Mouse (Mus musculus) intestine, embryonic 16.5 days (tissue): ENCODE data around the gene Arhgef5. TPM values are rescaled to one million over a fixed set of nuclear protein-coding genes. Genes with fewer than 3 reads are reported as not detected.
"Not testable (repeated sequence)": the region's sequence is repeated elsewhere in the genome, so short reads cannot be mapped to it uniquely, and the experiment has no call there.

ENCODE experiments used
- ATAC-seq: fragments of 200-750 bp; cut with Nextera tagmentation; 2 replicates; pipeline ENCODE4 v1.8.0; 2017; ENCODE audit warnings: moderate TSS enrichment, moderate library complexity
- H3K27ac ChIP-seq: fragments of 300-500 bp; sonication (generic); 2 replicates; pipeline ENCODE4 v1.5.1; 2014; ENCODE audit warnings: mild to moderate bottlenecking, low read length
- H3K27me3 ChIP-seq: fragments of 300-500 bp; sonication (generic); replicated peaks from 2 replicates; pipeline ENCODE4 v1.6.1; 2014; ENCODE audit warnings: low read length, control low read depth, mixed read lengths; ENCODE audit not compliant: control insufficient read depth, insufficient read depth
- H3K36me3 ChIP-seq: fragments of 300-500 bp; sonication (generic); 2 replicates; pipeline ENCODE4 v1.6.1; 2014; ENCODE audit warnings: low read length, control low read depth; ENCODE audit not compliant: control insufficient read depth, insufficient read depth
- H3K4me1 ChIP-seq: fragments of 300-500 bp; sonication (generic); 2 replicates; pipeline ENCODE4 v1.6.1; 2014; ENCODE audit warnings: low read length, control low read depth, mixed read lengths; ENCODE audit not compliant: control insufficient read depth, insufficient read depth
- H3K4me2 ChIP-seq: fragments of 300-500 bp; sonication (generic); 2 replicates; pipeline ENCODE4 v1.6.1; 2014; ENCODE audit warnings: low read depth, low read length, control low read depth
- H3K4me3 ChIP-seq: fragments of 300-500 bp; sonication (generic); 2 replicates; pipeline ENCODE4 v1.5.1; 2014; ENCODE audit warnings: mild to moderate bottlenecking, low read length
- H3K9ac ChIP-seq: fragments of 300-500 bp; sonication (generic); 2 replicates; pipeline ENCODE4 v1.6.1; 2014; ENCODE audit warnings: low read depth, low read length
- H3K9me3 ChIP-seq: fragments of 300-500 bp; sonication (generic); 2 replicates; pipeline ENCODE4 v1.6.1; 2016; ENCODE audit warnings: low read length, control low read depth; ENCODE audit not compliant: control insufficient read depth
- WGBS: fragments of 180-500 bp; shearing (Covaris S2); extraction: QIAGEN DNeasy Blood & Tissue Kit; methylation state at CpG from one replicate; pipeline ENCODE4 v1.1.7; 2014; 5-methylcytosine and 5-hydroxymethylcytosine counted together
- polyA plus RNA-seq: library from polyadenylated mRNA; unstranded; fragments of >200 nt; fragmentation: Nextera tagmentation; extraction: Ambion mirVana; gene quantifications from 2 replicates; pipeline ENCODE4 v1.2.1, GENCODE M21; 2015

Gene Arhgef5
- 20.0 and 20.7 TPM in 2 replicates for polyA plus RNA-seq

DNA sequence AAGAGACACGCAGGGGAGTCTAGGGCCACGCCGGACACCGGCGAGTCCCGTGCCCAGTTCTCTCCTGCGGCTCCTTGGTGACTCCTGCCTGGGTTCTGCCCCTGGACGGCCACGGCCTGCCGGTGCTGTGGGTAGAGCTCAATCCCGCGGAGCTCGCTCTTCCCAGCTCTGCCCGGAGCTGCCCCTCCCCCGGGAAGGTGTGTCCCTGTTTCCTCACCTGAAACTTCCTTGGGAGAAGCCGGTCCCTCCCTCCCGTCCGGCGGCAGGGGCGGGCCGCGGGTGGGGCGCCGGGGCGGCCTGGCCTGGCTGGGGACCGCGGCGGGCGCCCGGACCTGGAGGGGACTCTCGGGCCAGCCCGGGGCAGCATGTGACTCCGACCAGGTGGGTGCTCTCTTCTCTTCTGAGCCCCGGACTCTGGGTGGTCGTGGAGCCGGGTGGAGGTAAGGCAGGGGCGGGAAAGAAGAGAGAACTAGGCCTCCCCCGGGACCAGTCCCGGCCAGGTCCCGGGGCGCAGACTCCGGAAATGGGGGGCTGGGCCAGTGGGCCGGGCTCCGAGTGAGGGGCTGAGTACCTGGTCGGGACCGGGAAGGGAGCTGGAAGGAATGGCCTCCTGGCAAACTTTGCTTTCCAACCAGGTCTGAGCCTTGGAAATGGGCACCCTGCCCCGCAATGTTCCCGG lies at the start of gene Arhgef5:
Gene Arhgef5 (plus strand): TSS at position 220 of the 679 bp plus-strand sequence.
- Histone ChIP-seq H3K9me3 (no peaks in the 10 kb centered on the region), H3K27me3 (no peaks in the 10 kb centered on the region), H3K4me3 (peak within 1 kb of the TSS; percentile 78), H3K4me2 (peak within 1 kb of the TSS; percentile 81), H3K36me3 (0 out of 2 replicates have a peak, but pooled peaks cover 2% of the 10 kb centered on the region), H3K4me1 (peaks cover 13% of the 10 kb centered on the region), H3K9ac (peak within 1 kb of the TSS; percentile 90), H3K27ac (peak within 1 kb of the TSS; percentile 76)
- peak; percentile 96 for ATAC-seq
- WGBS = under 1% methylated on average over 48 of the region's 48 CpGs

DNA sequence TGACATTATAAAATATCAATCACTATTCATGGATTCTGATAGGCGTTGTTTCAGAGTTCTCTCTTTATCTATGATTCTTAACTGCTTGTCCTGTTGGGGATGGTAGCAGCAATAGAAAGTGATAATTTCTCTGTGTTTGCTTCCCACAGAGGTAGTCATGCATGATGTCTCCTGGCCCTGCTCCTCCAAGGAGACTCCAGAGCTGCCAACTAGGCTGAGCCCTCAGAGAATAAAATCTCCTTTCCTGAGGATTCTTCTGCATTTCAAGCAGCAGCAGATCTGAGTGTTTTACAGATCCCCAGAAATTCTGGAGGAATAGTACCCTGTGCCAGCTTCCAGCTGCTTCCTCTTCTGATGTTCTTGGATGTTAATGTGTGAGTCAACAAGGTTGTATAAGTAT lies 34.1 kb upstream of the Arhgef5 start, which contains the start of gene Olfr47:
Gene Olfr47 (plus strand): TSS at position 275 of the 400 bp plus-strand sequence.
- not testable (repeated sequence) for H3K4me3 ChIP-seq

DNA sequence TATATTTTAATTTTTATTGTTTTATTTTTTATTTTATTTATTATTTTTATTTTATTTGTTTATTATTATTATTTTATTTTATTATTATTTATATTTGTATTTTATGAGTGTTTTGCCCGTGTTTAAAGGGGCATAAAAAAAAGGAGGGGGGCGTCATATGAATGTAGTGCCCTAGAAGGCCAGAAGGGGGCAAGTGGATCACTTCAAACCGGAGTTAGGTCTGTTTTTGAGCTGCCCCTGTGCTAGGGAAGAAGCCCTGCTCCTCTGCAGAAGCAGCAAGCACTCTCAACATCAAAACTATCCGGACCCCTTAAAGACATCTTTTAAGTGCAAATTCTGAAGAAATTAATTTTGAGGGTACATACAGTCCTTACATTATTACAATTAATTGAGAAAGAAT lies 23.3 kb upstream of the Arhgef5 start:
- H3K4me3 ChIP-seq = no peak overlapping the region
- H3K9ac ChIP-seq = no peak overlapping the region
- no peaks in the 10 kb centered on the region for H3K9me3 ChIP-seq
- no peaks in the 10 kb centered on the region for H3K27me3 ChIP-seq
- H3K4me1 ChIP-seq = no peaks in the 10 kb centered on the region
- no peak for ATAC-seq
- no peak overlapping the region for H3K4me2 ChIP-seq
- no peaks in the 10 kb centered on the region for H3K36me3 ChIP-seq
- no peak overlapping the region for H3K27ac ChIP-seq
- 15% methylated on average over 4 of the region's 4 CpGs for WGBS

More for the DNA sequence above, 34.1 kb upstream of the Arhgef5 start, which contains the start of gene Olfr47:
- H3K9me3 ChIP-seq, H3K27ac ChIP-seq, H3K27me3 ChIP-seq, H3K9ac ChIP-seq, H3K4me1 ChIP-seq, H3K4me2 ChIP-seq, H3K36me3 ChIP-seq, ATAC-seq: not testable (repeated sequence)
- 80% methylated on average over 1 of the region's 1 CpGs for WGBS

DNA sequence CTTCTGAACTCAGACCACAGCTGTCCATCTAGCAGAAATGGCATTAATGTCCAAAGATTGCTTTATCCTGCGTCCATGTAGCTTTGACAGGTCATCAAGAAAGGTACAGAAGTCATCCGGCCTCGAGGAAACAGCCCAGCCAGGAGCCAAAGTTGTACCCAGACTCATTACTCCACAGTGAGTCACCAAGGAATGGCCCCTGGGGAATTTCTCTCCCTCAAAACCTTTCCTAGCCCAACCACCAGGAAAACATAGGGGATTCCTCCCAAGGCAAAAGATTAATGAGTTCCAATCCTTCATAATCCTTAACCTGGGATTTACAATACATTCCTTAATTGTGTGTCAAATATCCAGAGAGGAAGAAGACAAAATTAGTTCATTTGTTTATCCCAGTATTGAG lies 18.0 kb upstream of the Arhgef5 start:
- Histone ChIP-seq H3K36me3 (no peaks in the 10 kb centered on the region), H3K4me3 (no peak overlapping the region), H3K27ac (no peak overlapping the region), H3K4me1 (no peaks in the 10 kb centered on the region), H3K27me3 (no peaks in the 10 kb centered on the region), H3K9me3 (no peaks in the 10 kb centered on the region), H3K4me2 (no peak overlapping the region), H3K9ac (no peak overlapping the region)
- WGBS = 68% methylated on average over 3 of the region's 3 CpGs
- no peak for ATAC-seq

DNA sequence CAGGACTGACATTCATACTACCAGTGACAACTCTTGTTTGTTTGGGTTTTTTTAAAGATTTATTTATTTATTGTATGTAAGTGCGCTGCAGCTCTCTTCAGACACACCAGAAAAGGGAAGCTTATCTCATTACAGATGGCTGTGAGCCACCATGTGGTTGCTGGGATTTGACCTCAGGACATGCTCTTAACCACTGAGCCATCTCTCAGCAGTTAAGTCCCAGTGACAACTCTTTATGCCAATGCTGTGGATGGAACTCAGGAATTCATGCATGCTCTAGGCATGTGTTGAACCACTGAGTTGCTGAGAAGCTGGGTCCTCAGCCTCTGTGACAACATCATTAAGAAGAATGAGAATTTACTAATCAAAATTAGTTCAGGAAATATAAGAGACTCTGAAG lies 12.4 kb upstream of the Arhgef5 start:
- no peaks in the 10 kb centered on the region for H3K36me3 ChIP-seq
- H3K4me3 ChIP-seq = no peak overlapping the region
- H3K27me3 ChIP-seq = no peaks in the 10 kb centered on the region
- 79% methylated on average over 1 of the region's 1 CpGs for WGBS
- no peak overlapping the region for H3K27ac ChIP-seq
- H3K9ac ChIP-seq = no peak overlapping the region
- H3K4me2 ChIP-seq = no peak overlapping the region
- no peak for ATAC-seq
- no peaks in the 10 kb centered on the region for H3K9me3 ChIP-seq
- H3K4me1 ChIP-seq = no peaks in the 10 kb centered on the region

DNA sequence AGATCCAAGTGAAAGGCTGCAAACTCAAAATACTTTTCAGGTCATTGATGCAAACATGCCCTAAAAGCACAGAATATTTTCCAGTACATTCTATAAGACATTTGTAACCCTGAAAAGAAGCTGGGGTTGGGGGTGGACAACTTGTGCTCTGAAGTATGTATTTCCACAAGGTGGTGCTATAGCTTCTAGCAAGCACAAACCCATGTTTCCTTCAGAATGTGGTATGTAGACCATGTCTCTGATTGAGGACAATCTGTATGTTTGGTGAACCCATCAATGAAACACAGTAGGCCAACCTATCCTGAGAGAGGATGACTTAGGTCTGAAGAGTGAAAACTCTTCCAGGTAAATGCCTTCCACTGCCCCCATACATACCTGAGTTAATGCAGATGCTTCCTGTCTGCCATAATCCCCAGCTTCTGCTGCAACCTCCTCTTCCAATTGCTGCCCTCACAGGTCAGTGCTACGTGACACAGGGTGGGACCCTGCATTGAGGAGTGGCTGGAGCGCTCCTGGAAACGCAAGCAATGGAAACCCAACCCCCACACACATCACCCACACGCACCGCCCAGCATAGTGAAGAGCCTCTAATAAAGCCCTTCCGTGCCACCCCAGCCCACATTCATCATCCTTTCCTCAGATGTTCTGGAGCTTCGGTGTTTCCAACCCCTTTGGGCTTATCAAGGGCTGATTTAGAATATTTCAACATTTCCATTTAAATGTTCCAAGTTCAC lies 11.0 kb upstream of the Arhgef5 start:
- no peaks in the 10 kb centered on the region for H3K27me3 ChIP-seq
- H3K9ac ChIP-seq = no peak overlapping the region
- no peaks in the 10 kb centered on the region for H3K9me3 ChIP-seq
- 0 out of 2 replicates have a peak, but pooled peaks have one; percentile 46 for ATAC-seq
- WGBS = 57% methylated on average over 7 of the region's 7 CpGs
- no peak overlapping the region for H3K27ac ChIP-seq
- H3K4me1 ChIP-seq = no peaks in the 10 kb centered on the region
- H3K36me3 ChIP-seq = no peaks in the 10 kb centered on the region
- no peak overlapping the region for H3K4me2 ChIP-seq
- no peak overlapping the region for H3K4me3 ChIP-seq

DNA sequence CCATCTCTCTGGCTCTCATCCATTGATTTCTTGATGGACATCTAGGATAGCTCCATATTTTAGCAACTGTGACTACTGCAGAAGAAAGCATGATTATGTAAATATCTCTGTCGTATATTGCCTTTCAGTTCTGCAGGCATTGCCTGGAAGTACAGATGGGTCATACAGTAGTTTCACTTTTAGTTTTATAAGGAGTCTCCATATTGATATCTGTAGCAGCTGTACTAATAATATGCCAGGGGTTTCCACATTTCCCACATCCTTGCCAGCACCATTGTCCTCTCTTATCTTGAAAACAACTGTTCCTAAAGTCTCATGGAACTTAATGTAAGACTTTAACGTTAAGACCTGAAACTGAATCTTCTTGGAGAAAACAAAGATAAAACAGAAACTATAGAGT lies 4.6 kb upstream of the Arhgef5 start:
- Histone ChIP-seq H3K27ac (no peak overlapping the region), H3K4me2 (no peak overlapping the region), H3K9me3 (no peaks in the 10 kb centered on the region), H3K36me3 (no peaks in the 10 kb centered on the region), H3K9ac (no peak overlapping the region), H3K27me3 (no peaks in the 10 kb centered on the region), H3K4me1 (0 out of 2 replicates have a peak, but pooled peaks cover 4% of the 10 kb centered on the region), H3K4me3 (no peak overlapping the region)
- no peak for ATAC-seq
- WGBS = 52% methylated on average over 2 of the region's 2 CpGs

DNA sequence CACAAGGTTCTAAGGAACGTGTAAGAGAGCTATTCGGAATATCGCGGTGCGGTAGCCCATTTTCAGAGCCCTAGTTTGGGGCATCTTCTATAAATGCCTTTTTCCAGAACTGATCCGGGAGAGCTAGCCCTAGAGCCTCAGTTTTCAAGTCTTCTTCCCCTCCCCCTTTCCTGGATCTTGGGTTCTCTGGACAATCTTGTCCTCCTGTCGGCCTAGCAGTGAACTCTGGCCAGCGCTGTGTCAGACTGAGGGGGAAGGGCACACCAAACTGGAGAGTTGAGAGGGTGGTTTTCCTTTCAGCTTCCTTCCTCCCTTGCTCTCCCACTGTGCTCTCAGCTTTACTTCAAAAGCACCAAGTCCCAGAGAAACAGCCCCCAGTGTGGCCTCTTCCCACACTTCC lies 974 bp downstream of the Arhgef5 start:
- peak overlapping the region; percentile 90 for H3K9ac ChIP-seq
- WGBS = 2% methylated on average over 8 of the region's 8 CpGs
- H3K27me3 ChIP-seq = no peaks in the 10 kb centered on the region
- peaks cover 13% of the 10 kb centered on the region for H3K4me1 ChIP-seq
- H3K4me2 ChIP-seq = peak overlapping the region; percentile 81
- peak overlapping the region; percentile 78 for H3K4me3 ChIP-seq
- peak; percentile 70 for ATAC-seq
- no peaks in the 10 kb centered on the region for H3K9me3 ChIP-seq
- H3K36me3 ChIP-seq = 0 out of 2 replicates have a peak, but pooled peaks cover 2% of the 10 kb centered on the region
- H3K27ac ChIP-seq = peak overlapping the region; percentile 76

DNA sequence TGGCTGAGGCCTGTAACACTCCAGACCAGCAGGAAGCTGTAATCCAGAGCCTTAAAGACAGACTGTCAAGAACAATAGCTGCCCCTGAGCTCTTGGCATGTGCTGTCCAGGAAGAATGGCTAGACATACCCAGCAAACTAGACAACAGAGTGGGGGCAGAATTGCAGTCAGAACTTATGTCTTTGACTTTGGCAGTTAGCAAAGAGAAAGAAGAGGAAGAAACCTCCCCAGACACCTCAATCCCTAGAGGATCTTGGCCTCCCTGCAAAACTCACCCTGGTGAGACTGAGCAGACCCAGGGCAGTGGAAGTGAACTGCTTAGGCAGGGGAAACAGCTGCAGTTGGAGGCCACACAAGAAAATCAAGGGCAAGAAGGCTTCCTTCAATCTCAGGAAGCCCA lies 7.2 kb downstream of the Arhgef5 start:
- Histone ChIP-seq H3K9me3 (no peaks in the 10 kb centered on the region), H3K27me3 (no peaks in the 10 kb centered on the region), H3K9ac (no peak overlapping the region), H3K4me2 (no peak overlapping the region), H3K27ac (peak overlapping the region; percentile 57; the same call in 1 of the 2 replicates), H3K36me3 (peaks cover 11% of the 10 kb centered on the region; the same call in 1 of the 2 replicates), H3K4me3 (no peak overlapping the region), H3K4me1 (no peaks in the 10 kb centered on the region)
- ATAC-seq = 0 out of 2 replicates have a peak, but pooled peaks have one; percentile 34
